Mouse (Mus musculus) G1E (cell line): Measurements from ENCODE around the gene Cd180. TPM values are rescaled to one million over a fixed set of nuclear protein-coding genes. Genes with fewer than 3 reads are reported as not detected.

ENCODE experiments used
- ATAC-seq: 2 replicates; pipeline ENCODE4 v1.8.0; 2016; ENCODE audit warnings: mild to moderate bottlenecking; ENCODE audit not compliant: insufficient number of reproducible peaks, poor library complexity, low FRiP score, severe bottlenecking; ENCODE audit errors: extremely low read depth
- DNase-seq: peaks from one replicate; pipeline ENCODE4 v3.0.0; 2012; ENCODE audit warnings: low spot score
- H3K27me3 ChIP-seq: 2 replicates; pipeline ENCODE4 v1.6.1; 2012; ENCODE audit warnings: mild to moderate bottlenecking, low read length, inconsistent platforms; ENCODE audit not compliant: insufficient read depth
- H3K36me3 ChIP-seq: replicated peaks from 2 replicates; pipeline ENCODE3; 2012; ENCODE audit warnings: mild to moderate bottlenecking, inconsistent platforms
- H3K4me1 ChIP-seq: 2 replicates; pipeline ENCODE4 v1.6.1; 2012; ENCODE audit warnings: low read depth, low read length, inconsistent platforms, mixed read lengths; ENCODE audit not compliant: insufficient read depth
- H3K4me3 ChIP-seq: 2 replicates; pipeline ENCODE4 v1.5.1; 2012; ENCODE audit warnings: low read depth, mild to moderate bottlenecking, inconsistent platforms, low read length, moderate library complexity, mixed read lengths
- H3K9me3 ChIP-seq: replicated peaks from 2 replicates; pipeline ENCODE4 v1.6.1; 2012; ENCODE audit warnings: inconsistent platforms
- CTCF ChIP-seq: IDR thresholded peaks from 2 replicates; pipeline ENCODE4 v1.5.1; 2012; ENCODE audit warnings: low read depth, low read length, inconsistent platforms, mixed read lengths
- GATA1 ChIP-seq: IDR thresholded peaks from 2 replicates; pipeline ENCODE4 v1.6.1; 2012; ENCODE audit warnings: borderline replicate concordance, low read length, inconsistent platforms, mixed read lengths
- GATA2 ChIP-seq: IDR thresholded peaks from 2 replicates; pipeline ENCODE4 v1.6.1; 2012; ENCODE audit warnings: low read depth, low read length, inconsistent platforms, borderline replicate concordance
- POLR2AphosphoS5 ChIP-seq: IDR thresholded peaks from 2 replicates; pipeline ENCODE4 v1.6.1; 2012; ENCODE audit warnings: low read depth, low read length, inconsistent platforms; ENCODE audit not compliant: insufficient replicate concordance
- TAL1 ChIP-seq: conservative IDR thresholded peaks from 2 replicates; pipeline ENCODE4 v1.6.1; 2012; ENCODE audit warnings: low read depth, low read length, inconsistent platforms, mixed read lengths
- polyA plus RNA-seq: library from polyadenylated mRNA; stranded (reverse); fragments of >175 nt; gene quantifications from 2 replicates; pipeline ENCODE4 v1.2.3, GENCODE M21; 2012
- total RNA-seq, 2 experiments: library from RNA; stranded (forward) in 1 of 2; stranded (reverse) in 1 of 2; fragments of 200-1000 nt in 1 of 2; fragments of >200 nt in 1 of 2; fragmentation: Nextera tagmentation in 1 of 2; gene quantifications; 2 replicates each; pipeline ENCODE4 v1.2.3; 2014 to 2017

The Cd180 gene
- total RNA-seq (2014; fragmentation: Nextera tagmentation) (not detected in 2 replicates), total RNA-seq (2017) (1.3 and 2.1 TPM in 2 replicates), polyA plus RNA-seq (not detected in 2 replicates)

DNA sequence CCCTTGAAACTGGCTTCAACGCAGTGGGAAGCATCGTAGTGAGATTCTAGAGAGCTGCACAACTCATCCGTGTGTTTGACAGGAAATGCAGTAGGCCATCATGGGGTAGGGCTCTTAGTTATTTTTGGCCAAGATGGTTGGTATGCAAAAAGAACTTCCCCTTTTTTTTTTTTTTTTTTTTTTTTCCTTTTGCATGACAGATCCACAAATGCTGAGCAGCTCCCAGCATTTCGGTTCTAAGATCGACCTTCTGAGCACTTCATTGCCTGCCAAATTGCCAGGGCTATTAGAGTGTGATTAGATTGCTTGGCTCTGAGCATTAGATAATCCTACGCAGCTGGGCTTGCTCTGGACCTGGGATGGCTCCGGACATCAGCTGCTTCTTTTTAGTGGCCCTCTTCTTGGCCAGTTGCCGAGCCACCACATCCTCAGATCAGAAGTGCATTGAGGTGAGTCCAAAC, at the start of gene Cd180:
Gene Cd180 (plus strand): TSS at position 218 of the 461 bp plus-strand sequence.
- no peaks in the 10 kb centered on the region for H3K9me3 ChIP-seq
- DNase-seq (no peak), ATAC-seq (no peak)
- no peaks in the 10 kb centered on the region for H3K36me3 ChIP-seq
- TF ChIP-seq POLR2AphosphoS5 (no peak), GATA1 (no peak), CTCF (no peak), TAL1 (no peak), GATA2 (no peak)
- H3K27me3 ChIP-seq = no peaks in the 10 kb centered on the region; the same call in 1 of the 2 replicates
- H3K4me1 ChIP-seq = no peaks in the 10 kb centered on the region
- H3K4me3 ChIP-seq = no peak within 1 kb of the TSS

- TF ChIP-seq GATA1 = no peak
- no peak for TF ChIP-seq CTCF
- no peak for TF ChIP-seq POLR2AphosphoS5
- no peak for TF ChIP-seq GATA2
- TF ChIP-seq TAL1 = no peak
- DNase-seq (no peak), ATAC-seq (no peak)
- peaks cover 7% of the 10 kb centered on the region; the same call in 1 of the 2 replicates for H3K27me3 ChIP-seq
- H3K4me1 ChIP-seq = no peaks in the 10 kb centered on the region
- H3K36me3 ChIP-seq = no peaks in the 10 kb centered on the region
- H3K4me3 ChIP-seq = no peak overlapping the region
- H3K9me3 ChIP-seq = no peaks in the 10 kb centered on the region
Measured at GRCm38 (mm10) chr13:102644344-102644743, 49.0 kb upstream of the Cd180 start.

GRCm38 (mm10) chr13:102644789-102645551, 48.4 kb upstream of the Cd180 start:
- DNase-seq = no peak
- Histone ChIP-seq H3K4me1 (no peaks in the 10 kb centered on the region), H3K4me3 (no peak overlapping the region), H3K36me3 (no peaks in the 10 kb centered on the region), H3K9me3 (no peaks in the 10 kb centered on the region), H3K27me3 (peaks cover 5% of the 10 kb centered on the region; the same call in 1 of the 2 replicates)
- no peak for TF ChIP-seq GATA1
- no peak for TF ChIP-seq CTCF
- TF ChIP-seq GATA2 = no peak
- TF ChIP-seq POLR2AphosphoS5 = no peak
- no peak for TF ChIP-seq TAL1
- no peak for ATAC-seq

DNA sequence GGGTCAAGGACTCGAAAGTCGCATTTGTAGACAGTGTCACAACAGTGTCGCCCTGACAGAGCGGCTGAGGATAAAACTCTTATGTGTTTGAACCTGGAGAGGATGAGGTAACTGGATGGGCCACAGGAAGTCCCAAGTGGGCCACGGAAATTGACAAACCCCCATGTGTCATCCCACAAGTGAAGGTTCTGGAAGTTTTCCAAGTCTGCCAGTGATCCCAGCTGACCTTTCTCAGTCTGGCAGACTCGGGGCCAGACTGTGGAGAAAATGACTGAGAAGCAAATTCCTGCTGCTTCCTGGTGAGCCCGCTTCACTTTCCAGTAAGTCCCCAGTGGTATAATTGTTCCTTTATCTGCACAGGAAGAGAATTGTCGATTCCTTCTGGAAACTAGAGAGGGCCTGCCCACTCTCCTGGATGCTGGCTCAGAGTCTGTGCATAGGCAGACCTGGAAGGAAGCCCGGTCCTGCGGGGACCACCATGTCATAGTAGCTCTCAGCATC, 47.0 kb upstream of the Cd180 start:
- Histone ChIP-seq H3K4me1 (no peaks in the 10 kb centered on the region), H3K9me3 (no peaks in the 10 kb centered on the region), H3K4me3 (no peak overlapping the region), H3K27me3 (peaks cover 9% of the 10 kb centered on the region), H3K36me3 (no peaks in the 10 kb centered on the region)
- DNase-seq (no peak), ATAC-seq (no peak)
- no peak for TF ChIP-seq GATA2
- no peak for TF ChIP-seq CTCF
- no peak for TF ChIP-seq TAL1
- TF ChIP-seq POLR2AphosphoS5 = no peak
- TF ChIP-seq GATA1 = no peak

DNA sequence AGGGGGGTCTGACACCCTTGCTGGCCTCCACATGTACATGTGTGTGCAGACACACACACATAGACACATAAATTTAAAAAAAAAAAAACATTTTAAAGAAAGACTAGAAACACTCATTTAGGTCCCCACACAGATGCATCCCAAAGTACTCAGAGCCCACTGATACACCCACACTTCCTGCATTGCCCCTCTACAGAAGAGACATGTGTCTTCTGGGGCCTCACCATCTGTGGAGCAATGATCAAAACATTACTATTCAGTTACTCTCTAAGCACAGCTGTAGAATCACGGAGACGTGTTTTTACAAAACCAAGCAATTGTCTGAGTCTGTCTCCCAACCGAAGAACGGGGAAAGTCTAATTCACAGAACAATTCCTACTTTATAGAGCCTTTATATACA, 45.8 kb upstream of the Cd180 start:
- no peaks in the 10 kb centered on the region for H3K4me1 ChIP-seq
- no peak overlapping the region for H3K4me3 ChIP-seq
- no peaks in the 10 kb centered on the region for H3K36me3 ChIP-seq
- ATAC-seq (no peak), DNase-seq (no peak)
- H3K27me3 ChIP-seq = peaks cover 9% of the 10 kb centered on the region
- H3K9me3 ChIP-seq = no peaks in the 10 kb centered on the region
- TF ChIP-seq POLR2AphosphoS5 = no peak
- TF ChIP-seq GATA1 = no peak
- no peak for TF ChIP-seq GATA2
- no peak for TF ChIP-seq CTCF
- no peak for TF ChIP-seq TAL1

DNA sequence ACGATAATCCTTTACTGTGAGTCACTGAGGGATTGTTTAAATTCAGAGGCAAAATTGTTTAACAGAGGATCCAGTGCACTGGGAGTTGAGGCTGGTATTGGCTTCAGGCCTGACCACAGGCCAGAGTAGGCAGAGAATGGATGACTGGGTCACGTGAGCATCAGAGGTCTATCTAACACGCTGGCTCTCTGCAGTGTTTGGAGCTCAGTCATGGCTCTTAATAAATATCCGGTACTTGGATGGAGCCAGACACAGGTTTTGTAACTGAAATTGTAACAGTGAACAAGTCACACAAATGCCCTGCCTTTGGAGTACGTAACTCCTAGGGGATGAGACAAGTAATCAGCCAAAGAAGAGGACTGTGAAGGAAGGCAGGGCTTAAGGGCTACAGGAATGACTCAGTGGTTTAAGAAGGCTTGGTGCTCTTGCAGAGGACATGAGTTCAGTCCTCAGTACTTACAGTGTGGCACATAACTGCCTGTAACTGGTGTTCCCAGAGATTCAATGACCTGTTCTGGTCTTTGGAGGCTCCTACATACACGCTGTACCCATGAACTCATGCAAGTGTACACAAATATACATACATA, 41.0 kb upstream of the Cd180 start:
- Histone ChIP-seq H3K36me3 (no peaks in the 10 kb centered on the region), H3K4me1 (no peaks in the 10 kb centered on the region), H3K4me3 (no peak overlapping the region), H3K9me3 (no peaks in the 10 kb centered on the region), H3K27me3 (peaks cover 4% of the 10 kb centered on the region; the same call in 1 of the 2 replicates)
- no peak for DNase-seq
- no peak for TF ChIP-seq GATA1
- no peak for TF ChIP-seq TAL1
- TF ChIP-seq POLR2AphosphoS5 = no peak
- no peak for TF ChIP-seq CTCF
- no peak for TF ChIP-seq GATA2
- ATAC-seq = no peak
